Mouse (Mus musculus): Measurements from ENCODE around the gene Akap7. TPM values are rescaled to one million over a fixed set of nuclear protein-coding genes. Genes with fewer than 3 reads are reported as not detected.
A peak's percentile ranks its signal among the peaks of the same experiment; 100 is the strongest.

The Akap7 gene
- polyA plus RNA-seq, 1 experiment from 2014 or later = 42.0 TPM

DNA sequence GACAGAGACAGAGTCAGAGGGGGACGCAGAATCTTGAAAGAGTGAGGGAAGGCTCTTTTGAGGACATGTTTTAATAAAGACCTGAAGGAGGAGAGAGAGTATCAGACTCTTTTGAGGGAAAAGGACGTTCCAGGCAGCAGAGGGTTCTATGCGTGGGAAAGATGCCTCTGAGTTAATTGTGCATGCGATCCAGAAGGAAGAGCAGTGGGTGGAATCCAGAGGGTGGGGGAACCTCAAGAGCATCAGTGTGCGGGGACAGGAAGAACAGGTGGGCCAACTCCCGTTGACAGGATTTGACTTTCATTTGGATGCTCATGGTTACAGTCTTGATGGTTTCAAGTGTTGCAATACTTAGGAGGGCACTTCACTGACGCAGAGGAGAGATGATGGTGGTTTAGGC, 22.4 kb upstream of the Akap7 start:
- H3K36me3 ChIP-seq (ENCODE audit: control insufficient read depth, insufficient read depth, low read length) = no peaks in the 10 kb centered on the region
- H3K4me2 ChIP-seq (ENCODE audit: low read length) = no peak overlapping the region
- WGBS = 85% methylated on average over 7 of the region's 7 CpGs
- peaks cover 0 to 2% of the 10 kb centered on the region in 2 experiments; a peak in 1 of 4 replicates for H3K4me1 ChIP-seq (ENCODE audit: control insufficient read depth in 2 of 2, insufficient read depth in 2 of 2, low read length in 2 of 2)
- no peaks in the 10 kb centered on the region for H3K27me3 ChIP-seq (ENCODE audit: control insufficient read depth, insufficient read depth, low read length)
- no peak for ATAC-seq (ENCODE audit: insufficient number of reproducible peaks, insufficient read depth, low FRiP score, low read depth)
- H3K4me3 ChIP-seq (ENCODE audit: control insufficient read depth in 1 of 2, insufficient read depth in 1 of 2, low read depth in 1 of 2, low read length in 2 of 2) = no peak overlapping the region
- H3K9ac ChIP-seq (ENCODE audit: low read length) = no peak overlapping the region
- H3K27ac ChIP-seq (replicated peaks in 1 of 2; ENCODE audit: control insufficient read depth in 1 of 2, insufficient read depth in 1 of 2, low read depth in 2 of 2, low read length in 2 of 2) = no peak overlapping the region
- H3K9me3 ChIP-seq (ENCODE audit: control insufficient read depth, low read length) = no peaks in the 10 kb centered on the region

DNA sequence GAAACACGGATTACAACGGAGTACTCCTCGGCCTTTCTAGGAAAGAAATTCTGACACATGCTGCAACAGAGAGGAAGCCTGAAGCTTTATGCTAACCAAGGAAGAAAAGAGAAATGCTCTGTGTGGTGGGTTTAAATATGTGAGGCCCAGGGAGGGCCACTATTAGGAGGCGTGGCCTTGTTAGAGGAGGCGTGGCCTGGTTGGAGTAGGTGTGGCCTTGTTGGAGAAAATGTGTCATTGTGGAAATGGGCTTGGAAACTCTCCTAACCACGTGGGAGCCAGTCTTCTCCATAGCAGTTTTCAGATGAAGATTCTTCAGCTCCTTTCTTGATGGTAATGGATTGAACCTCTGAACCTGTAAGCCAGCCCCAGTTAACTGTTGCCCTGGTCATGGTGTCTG, 19.8 kb upstream of the Akap7 start:
- 75% methylated on average over 6 of the region's 6 CpGs for WGBS
- ATAC-seq (ENCODE audit: insufficient number of reproducible peaks, insufficient read depth, low FRiP score, low read depth) = no peak
- H3K4me3 ChIP-seq (ENCODE audit: control insufficient read depth in 1 of 2, insufficient read depth in 1 of 2, low read depth in 1 of 2, low read length in 2 of 2) = no peak overlapping the region

DNA sequence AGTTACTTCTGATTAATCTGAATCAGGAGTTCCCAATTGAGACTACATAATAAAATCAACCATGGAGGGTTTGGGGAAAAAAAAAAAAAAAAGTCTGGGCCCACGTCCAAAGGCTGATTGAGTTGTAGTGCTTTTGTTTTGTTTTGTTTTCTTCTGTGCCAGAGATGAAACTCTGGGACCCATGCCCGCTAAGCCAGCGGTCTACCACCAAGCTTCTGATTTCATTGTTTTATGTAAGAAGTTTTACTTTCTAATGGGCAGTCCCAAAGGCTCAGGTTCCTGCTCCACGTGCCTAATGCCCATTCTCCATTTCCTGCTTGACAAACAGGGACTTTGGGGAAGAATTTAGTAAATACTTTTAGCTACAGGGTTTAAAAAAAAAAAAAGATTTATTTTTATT, 18.0 kb upstream of the Akap7 start:
- Histone ChIP-seq H3K4me2 (ENCODE audit: low read length) (no peak overlapping the region), H3K36me3 (ENCODE audit: control insufficient read depth, insufficient read depth, low read length) (no peaks in the 10 kb centered on the region), H3K27me3 (ENCODE audit: control insufficient read depth, insufficient read depth, low read length) (no peaks in the 10 kb centered on the region), H3K9ac (ENCODE audit: low read length) (no peak overlapping the region), H3K4me1 (ENCODE audit: control insufficient read depth in 2 of 2, insufficient read depth in 2 of 2, low read length in 2 of 2) (no peaks in the 10 kb centered on the region), H3K4me3 (ENCODE audit: control insufficient read depth in 1 of 2, insufficient read depth in 1 of 2, low read depth in 1 of 2, low read length in 2 of 2) (no peak overlapping the region), H3K9me3 (ENCODE audit: control insufficient read depth, low read length) (no peaks in the 10 kb centered on the region), H3K27ac (replicated peaks in 1 of 2; ENCODE audit: control insufficient read depth in 1 of 2, insufficient read depth in 1 of 2, low read depth in 2 of 2, low read length in 2 of 2) (no peak overlapping the region)
- ATAC-seq (ENCODE audit: insufficient number of reproducible peaks, insufficient read depth, low FRiP score, low read depth) = no peak
- WGBS = 60% methylated on average over 4 of the region's 4 CpGs

More for the DNA sequence above, 19.8 kb upstream of the Akap7 start:
- Histone ChIP-seq H3K9me3 (ENCODE audit: control insufficient read depth, low read length) (no peaks in the 10 kb centered on the region), H3K27ac (replicated peaks in 1 of 2; ENCODE audit: control insufficient read depth in 1 of 2, insufficient read depth in 1 of 2, low read depth in 2 of 2, low read length in 2 of 2) (no peak overlapping the region), H3K4me2 (ENCODE audit: low read length) (no peak overlapping the region), H3K9ac (ENCODE audit: low read length) (no peak overlapping the region), H3K4me1 (ENCODE audit: control insufficient read depth in 2 of 2, insufficient read depth in 2 of 2, low read length in 2 of 2) (peaks cover 0 to 2% of the 10 kb centered on the region in 2 experiments; a peak in 1 of 4 replicates), H3K27me3 (ENCODE audit: control insufficient read depth, insufficient read depth, low read length) (no peaks in the 10 kb centered on the region), H3K36me3 (ENCODE audit: control insufficient read depth, insufficient read depth, low read length) (no peaks in the 10 kb centered on the region)

DNA sequence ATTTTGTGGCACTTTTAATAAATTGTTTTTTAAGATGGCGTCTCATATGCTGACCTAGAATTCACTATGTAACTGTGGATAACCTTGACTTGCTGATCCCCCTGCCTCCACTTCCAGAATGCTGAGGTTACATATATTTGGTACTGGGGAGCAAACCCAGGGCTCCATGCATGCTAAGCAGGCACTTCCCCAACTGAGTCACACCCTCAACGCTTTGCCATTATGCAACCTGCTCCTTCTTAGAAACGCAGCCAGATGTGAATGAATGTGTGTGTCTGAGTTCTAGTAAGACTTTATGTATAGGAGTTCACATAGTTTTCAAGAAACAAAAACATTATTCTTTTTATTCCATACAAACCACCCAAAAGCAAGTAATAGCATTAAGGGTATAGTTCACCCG, 13.5 kb upstream of the Akap7 start:
- ATAC-seq (ENCODE audit: insufficient number of reproducible peaks, insufficient read depth, low FRiP score, low read depth) = no peak
- Histone ChIP-seq H3K4me3 (ENCODE audit: control insufficient read depth in 1 of 2, insufficient read depth in 1 of 2, low read depth in 1 of 2, low read length in 2 of 2) (no peak overlapping the region), H3K27me3 (ENCODE audit: control insufficient read depth, insufficient read depth, low read length) (no peaks in the 10 kb centered on the region), H3K27ac (replicated peaks in 1 of 2; ENCODE audit: control insufficient read depth in 1 of 2, insufficient read depth in 1 of 2, low read depth in 2 of 2, low read length in 2 of 2) (no peak overlapping the region), H3K4me1 (ENCODE audit: control insufficient read depth in 2 of 2, insufficient read depth in 2 of 2, low read length in 2 of 2) (peaks cover 12% of the 10 kb centered on the region in 2 experiments; a peak in 3 of 4 replicates), H3K4me2 (ENCODE audit: low read length) (no peak overlapping the region), H3K9ac (ENCODE audit: low read length) (no peak overlapping the region), H3K9me3 (ENCODE audit: control insufficient read depth, low read length) (no peaks in the 10 kb centered on the region), H3K36me3 (ENCODE audit: control insufficient read depth, insufficient read depth, low read length) (no peaks in the 10 kb centered on the region)
- 86% methylated on average over 4 of the region's 4 CpGs for WGBS

DNA sequence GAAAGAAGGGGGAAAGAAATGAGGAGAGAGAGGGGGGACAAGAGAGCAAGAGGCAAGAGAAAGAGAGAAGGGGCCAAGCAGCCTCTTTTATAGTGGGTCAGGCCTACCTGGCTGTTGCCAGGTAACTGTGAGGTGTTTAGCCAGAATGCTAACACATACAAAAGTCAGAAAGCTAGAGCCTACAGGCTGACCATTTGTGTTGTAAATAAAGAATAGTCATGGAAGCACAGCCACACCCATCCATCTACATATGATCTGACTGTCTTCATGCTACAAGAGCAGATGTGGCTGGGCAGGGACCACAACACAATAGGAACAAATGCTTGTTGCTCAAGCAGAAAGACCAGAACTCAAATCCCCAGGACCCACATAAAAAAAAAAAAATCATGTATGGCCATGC, 11.9 kb upstream of the Akap7 start:
- no peak for ATAC-seq (ENCODE audit: insufficient number of reproducible peaks, insufficient read depth, low FRiP score, low read depth)
- H3K36me3 ChIP-seq (ENCODE audit: control insufficient read depth, insufficient read depth, low read length) = no peaks in the 10 kb centered on the region
- no peak overlapping the region for H3K9ac ChIP-seq (ENCODE audit: low read length)
- H3K4me2 ChIP-seq (ENCODE audit: low read length) = no peak overlapping the region
- peaks cover 12% of the 10 kb centered on the region in 2 experiments; a peak in 3 of 4 replicates for H3K4me1 ChIP-seq (ENCODE audit: control insufficient read depth in 2 of 2, insufficient read depth in 2 of 2, low read length in 2 of 2)
- no peak overlapping the region for H3K27ac ChIP-seq (replicated peaks in 1 of 2; ENCODE audit: control insufficient read depth in 1 of 2, insufficient read depth in 1 of 2, low read depth in 2 of 2, low read length in 2 of 2)
- H3K4me3 ChIP-seq (ENCODE audit: control insufficient read depth in 1 of 2, insufficient read depth in 1 of 2, low read depth in 1 of 2, low read length in 2 of 2) = no peak overlapping the region
- no peaks in the 10 kb centered on the region for H3K27me3 ChIP-seq (ENCODE audit: control insufficient read depth, insufficient read depth, low read length)
- H3K9me3 ChIP-seq (ENCODE audit: control insufficient read depth, low read length) = no peaks in the 10 kb centered on the region

DNA sequence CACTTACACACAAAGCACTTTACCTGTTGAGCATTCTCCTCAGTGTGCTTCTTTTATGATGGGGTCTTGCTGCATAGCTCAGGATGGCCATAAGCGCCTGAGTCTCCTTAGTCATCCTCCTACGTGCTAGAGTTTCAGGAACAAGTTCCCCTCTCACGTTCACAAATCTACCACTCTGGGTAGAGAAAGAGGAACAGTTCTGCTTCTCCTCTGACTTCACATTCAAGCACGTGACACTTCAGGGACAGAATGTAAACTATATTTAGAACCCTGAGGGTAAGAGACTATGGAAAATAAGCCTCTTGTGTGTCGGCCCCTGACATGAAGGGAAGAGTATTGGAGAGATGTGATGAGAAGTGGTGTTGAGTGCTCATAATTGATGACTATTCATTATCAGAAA, 10.7 kb upstream of the Akap7 start:
- no peaks in the 10 kb centered on the region for H3K9me3 ChIP-seq (ENCODE audit: control insufficient read depth, low read length)
- peaks cover 12 to 16% of the 10 kb centered on the region in 2 experiments; a peak in 3 of 4 replicates for H3K4me1 ChIP-seq (ENCODE audit: control insufficient read depth in 2 of 2, insufficient read depth in 2 of 2, low read length in 2 of 2)
- H3K27me3 ChIP-seq (ENCODE audit: control insufficient read depth, insufficient read depth, low read length) = no peaks in the 10 kb centered on the region
- no peak overlapping the region for H3K9ac ChIP-seq (ENCODE audit: low read length)
- peak; percentile 55; the same call in 1 of the 2 replicates for ATAC-seq (ENCODE audit: insufficient number of reproducible peaks, insufficient read depth, low FRiP score, low read depth)
- peak overlapping the region; percentile 28 for H3K4me2 ChIP-seq (ENCODE audit: low read length)
- no peaks in the 10 kb centered on the region for H3K36me3 ChIP-seq (ENCODE audit: control insufficient read depth, insufficient read depth, low read length)
- no peak overlapping the region for H3K4me3 ChIP-seq (ENCODE audit: control insufficient read depth in 1 of 2, insufficient read depth in 1 of 2, low read depth in 1 of 2, low read length in 2 of 2)
- 30% methylated on average over 5 of the region's 5 CpGs for WGBS
- H3K27ac ChIP-seq (replicated peaks in 1 of 2; ENCODE audit: control insufficient read depth in 1 of 2, insufficient read depth in 1 of 2, low read depth in 2 of 2, low read length in 2 of 2) = peak overlapping the region; percentile 64 to 78

DNA sequence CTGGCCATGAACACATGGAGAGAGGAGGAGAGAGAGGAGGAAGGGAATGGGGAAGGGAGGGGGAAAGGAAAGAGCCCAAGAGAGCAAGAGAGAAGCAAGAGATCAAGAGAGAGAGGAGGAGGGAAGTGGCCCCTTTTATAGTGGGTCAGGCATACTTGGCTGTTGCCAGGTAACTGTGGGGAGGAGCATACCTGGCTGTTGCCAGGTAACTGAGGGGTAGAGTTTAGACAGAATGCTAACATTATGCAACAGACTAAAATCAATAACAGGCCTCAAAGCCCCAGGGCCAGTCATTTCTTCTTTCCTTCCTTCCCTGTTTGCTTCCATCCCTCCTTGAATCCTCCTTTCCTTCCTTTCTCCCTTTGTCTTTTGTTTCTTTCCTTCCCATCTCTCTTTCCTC, 10.0 kb upstream of the Akap7 start:
- no peaks in the 10 kb centered on the region for H3K9me3 ChIP-seq (ENCODE audit: control insufficient read depth, low read length)
- ATAC-seq (ENCODE audit: insufficient number of reproducible peaks, insufficient read depth, low FRiP score, low read depth) = no peak
- H3K36me3 ChIP-seq (ENCODE audit: control insufficient read depth, insufficient read depth, low read length) = no peaks in the 10 kb centered on the region
- peak overlapping the region in 1 of 2 experiments; percentile 78; a peak in 2 of 4 replicates for H3K27ac ChIP-seq (replicated peaks in 1 of 2; ENCODE audit: control insufficient read depth in 1 of 2, insufficient read depth in 1 of 2, low read depth in 2 of 2, low read length in 2 of 2)
- H3K4me2 ChIP-seq (ENCODE audit: low read length) = peak overlapping the region; percentile 28
- H3K4me3 ChIP-seq (ENCODE audit: control insufficient read depth in 1 of 2, insufficient read depth in 1 of 2, low read depth in 1 of 2, low read length in 2 of 2) = no peak overlapping the region
- H3K9ac ChIP-seq (ENCODE audit: low read length) = no peak overlapping the region
- no peaks in the 10 kb centered on the region for H3K27me3 ChIP-seq (ENCODE audit: control insufficient read depth, insufficient read depth, low read length)
- H3K4me1 ChIP-seq (ENCODE audit: control insufficient read depth in 2 of 2, insufficient read depth in 2 of 2, low read length in 2 of 2) = peaks cover 12 to 16% of the 10 kb centered on the region in 2 experiments; a peak in 3 of 4 replicates

Measured in heart, embryonic 14.5 days (tissue).